Mouse (Mus musculus) adipocyte (in vitro differentiated cells): Measurements from ENCODE around the gene Gk5.
"Not testable (repeated sequence)": the region's sequence is repeated elsewhere in the genome, so short reads cannot be mapped to it uniquely, and the experiment has no call there.

Experiments
- DNase-seq: peaks from one replicate; pipeline ENCODE4 v3.0.0-alpha.2; 2016; ENCODE audit warnings: low spot score

The Gk5 gene

DNA sequence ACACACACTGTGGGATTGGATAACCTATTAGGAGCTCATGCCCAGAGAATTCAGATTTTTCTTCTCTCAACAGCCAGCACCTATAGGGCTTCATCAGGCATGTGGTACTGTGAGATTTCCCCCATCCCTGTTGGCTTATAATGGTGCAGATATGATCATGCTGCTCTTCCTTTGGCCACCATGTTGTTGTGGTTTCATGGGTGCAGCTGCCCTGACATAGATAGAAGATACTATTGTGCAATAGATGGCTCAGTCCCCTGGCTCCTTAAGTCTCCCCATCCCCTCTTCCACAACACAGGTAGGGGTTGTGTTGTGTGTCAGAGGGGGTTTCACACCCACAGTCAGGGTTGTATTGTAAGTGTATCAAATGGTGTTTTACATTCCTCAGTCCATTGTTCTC, 25.7 kb downstream of the Gk5 start:
- DNase-seq = no peak

DNA sequence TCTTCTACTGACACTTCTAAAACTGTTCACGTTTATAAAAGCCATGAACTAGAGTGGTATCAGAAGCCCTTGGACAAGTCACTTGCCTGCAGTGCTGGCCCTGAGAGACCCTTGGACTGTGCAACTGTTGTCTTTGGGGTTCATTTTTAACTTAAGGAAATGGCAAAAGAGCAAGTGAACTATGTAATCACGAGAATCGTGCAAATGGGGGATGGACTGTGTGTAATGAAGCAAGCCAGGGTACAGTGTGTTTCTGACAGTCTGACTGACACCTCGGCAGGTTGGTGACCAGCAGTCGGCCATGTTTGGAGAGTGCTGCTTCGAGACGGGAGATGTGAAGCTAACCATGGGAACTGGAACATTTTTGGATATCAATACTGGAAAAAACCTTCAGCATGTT, 33.6 kb downstream of the Gk5 start:
- DNase-seq = no peak

DNA sequence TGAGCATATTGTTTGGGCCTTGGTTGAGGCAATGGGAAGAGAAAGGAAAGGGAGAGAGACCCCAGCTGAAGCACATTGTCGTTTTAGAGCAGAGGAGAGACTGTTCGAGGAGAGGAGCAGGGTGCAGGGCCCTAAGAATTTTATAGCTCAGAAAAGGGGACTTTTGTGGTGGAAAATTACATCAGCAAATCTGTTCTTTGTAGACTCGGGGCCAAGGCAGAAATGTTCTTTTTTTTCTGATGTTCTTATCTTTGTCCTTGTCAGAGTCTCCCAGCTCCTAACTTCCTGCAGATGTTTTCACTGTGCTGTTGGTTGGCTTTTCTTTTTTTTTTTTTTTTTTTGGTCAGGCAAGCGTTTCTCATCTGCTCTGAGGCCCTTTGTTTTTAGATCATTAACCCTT, 39.3 kb downstream of the Gk5 start:
- no peak for DNase-seq

DNA sequence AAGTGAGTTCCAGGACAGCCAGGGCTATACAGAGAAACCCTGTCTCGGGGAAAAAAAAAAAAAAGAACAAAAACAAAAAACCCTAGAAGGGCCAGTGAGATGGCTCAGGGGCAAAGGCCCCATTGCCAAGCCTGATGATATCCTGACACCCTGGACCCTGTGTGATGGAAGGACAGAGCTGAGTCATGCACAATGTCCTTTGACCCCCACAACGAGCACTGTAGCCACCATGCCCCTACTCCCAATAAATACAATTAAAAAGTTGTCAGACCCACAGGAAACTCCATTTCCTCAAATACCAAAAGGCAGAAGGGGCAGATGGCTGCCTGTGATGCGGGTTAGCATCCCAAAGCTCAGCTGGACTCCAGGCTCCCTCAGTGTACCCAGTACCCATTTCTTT, 39.9 kb downstream of the Gk5 start:
- no peak for DNase-seq

DNA sequence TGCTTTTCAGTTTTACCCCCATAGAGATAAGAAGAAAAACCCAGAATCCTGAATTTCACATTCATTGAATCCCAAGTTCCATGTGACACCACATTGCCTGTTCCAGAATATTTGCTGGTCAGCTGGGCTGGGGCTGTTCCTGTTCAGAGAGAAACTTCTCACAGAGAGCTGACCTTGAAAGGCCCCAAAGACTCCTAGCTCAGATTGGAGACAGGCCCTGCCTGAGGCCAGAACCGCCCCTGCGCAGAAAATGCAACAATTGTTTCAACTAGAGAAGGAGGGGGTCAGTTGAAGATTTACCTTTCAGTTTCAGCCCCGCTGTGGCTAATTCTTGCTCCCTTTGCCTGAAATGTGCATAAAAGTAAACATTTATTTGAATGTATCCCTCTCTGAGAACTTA, 41.6 kb downstream of the Gk5 start:
- DNase-seq = no peak

DNA sequence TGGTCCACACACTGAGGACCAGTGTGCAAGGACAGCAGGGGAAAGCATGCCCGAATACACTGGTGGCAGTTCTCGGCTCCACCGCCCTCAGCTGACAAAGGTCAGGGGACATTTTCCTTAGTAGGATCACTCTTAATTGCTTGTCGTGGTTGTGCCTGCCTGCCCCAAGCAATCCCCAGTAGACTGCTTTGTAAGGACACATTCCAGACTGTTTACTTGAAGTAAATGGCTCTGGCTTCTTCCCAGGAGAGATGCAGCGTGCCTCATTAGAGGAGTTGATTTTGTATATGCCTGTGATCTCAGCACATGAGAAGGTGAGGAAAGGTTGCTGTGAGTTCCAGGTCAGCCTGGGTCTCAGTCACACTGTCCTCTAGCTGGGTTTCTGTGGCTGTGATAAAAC, 43.3 kb downstream of the Gk5 start:
- DNase-seq = no peak

DNA sequence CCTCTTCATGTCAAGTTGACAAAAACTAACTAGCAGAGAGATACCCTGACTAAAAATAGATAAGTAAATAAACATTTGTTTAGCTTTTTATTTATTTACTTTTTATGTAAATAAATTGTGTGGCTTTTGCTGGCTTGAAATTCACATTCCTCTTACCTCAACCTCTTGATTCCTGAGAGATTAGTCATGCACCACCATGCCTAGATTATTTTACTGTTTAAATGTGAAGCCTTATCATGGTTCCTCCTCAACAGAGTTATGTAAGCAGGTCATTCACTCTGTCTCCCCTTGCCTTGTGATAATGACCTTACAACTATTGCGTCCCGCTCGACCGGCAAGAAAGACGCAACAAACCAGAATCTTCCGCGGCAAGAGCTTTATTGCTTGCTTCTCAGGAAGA, 44.3 kb downstream of the Gk5 start:
- no peak for DNase-seq

DNA sequence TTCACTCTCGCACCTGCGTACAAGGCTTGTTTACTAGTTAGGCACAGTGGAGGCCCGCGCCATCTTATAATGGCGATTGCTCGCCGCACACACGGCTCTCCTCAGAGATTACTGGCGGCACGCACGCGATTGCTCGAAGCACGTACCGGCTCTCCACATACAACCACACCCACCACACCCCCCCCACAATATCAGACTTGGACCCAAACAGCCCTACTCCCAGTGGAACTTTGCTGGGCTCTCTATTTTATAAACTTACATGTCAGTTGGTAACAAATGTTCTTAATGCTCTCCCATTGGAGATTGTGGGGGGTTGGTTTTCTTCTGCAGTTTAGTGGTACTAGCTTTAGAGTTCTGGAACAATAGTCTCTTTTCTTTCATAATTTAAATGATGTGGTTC, 44.8 kb downstream of the Gk5 start:
- DNase-seq = not testable (repeated sequence)

DNA sequence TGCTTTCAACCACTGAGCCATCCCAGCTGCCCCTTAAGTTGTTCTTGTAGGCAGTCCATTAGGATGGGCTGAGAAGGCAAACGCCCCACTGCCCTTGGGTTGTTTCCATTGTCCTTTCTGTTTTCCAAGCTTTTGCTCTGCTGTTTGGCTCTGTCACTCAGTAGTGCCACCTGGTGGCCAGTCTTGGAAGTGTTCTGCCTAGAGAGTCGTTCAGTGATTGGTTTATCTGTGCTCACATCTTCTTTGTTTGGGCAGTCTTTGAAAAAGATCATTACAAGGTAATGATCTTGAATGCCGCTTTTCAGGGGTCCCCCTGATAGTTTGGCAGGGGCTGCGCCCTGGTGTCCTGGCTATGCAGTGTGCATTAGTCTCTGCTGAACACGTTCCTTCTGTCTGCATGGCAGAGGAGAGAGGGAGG, 48.0 kb downstream of the Gk5 start:
- peak; percentile 71 for DNase-seq

DNA sequence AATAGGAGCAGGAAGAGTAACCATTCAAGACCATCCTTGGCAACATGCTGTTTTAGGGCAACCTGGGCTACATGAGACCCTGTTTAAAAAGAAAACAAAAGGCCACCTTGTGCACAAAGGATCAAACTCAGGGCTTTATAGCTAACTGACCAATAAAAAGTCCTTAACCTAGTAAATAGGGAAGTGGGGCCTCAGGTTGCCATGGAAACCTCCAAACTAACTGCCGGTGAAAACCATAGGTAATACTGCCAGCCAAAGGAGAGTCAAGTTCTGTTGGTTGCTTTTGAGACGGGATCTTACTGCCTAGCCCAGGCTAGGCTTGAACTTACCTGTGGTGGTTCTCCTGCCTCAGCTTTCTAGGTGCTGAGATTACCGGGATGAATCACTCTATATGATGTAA, 51.4 kb downstream of the Gk5 start:
- DNase-seq = no peak

DNA sequence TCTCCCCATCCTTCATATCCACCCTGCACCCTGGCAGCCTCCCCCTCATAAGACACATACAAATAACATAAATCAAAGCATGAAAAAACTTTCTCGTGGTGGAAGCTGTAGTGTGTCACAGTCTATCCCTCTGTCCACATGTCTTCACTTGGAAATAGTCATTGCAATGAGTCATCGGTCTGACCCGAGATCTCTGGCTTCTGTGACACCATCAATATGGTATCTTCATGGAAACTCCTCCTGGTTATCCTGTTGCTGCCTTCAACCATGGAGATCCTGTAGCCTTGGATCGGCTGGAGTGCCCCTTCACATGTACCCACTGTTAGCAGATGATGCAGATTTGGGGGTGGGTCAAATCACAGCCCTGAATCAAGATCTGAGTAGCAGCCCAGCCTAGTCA, 65.7 kb downstream of the Gk5 start:
- no peak for DNase-seq

DNA sequence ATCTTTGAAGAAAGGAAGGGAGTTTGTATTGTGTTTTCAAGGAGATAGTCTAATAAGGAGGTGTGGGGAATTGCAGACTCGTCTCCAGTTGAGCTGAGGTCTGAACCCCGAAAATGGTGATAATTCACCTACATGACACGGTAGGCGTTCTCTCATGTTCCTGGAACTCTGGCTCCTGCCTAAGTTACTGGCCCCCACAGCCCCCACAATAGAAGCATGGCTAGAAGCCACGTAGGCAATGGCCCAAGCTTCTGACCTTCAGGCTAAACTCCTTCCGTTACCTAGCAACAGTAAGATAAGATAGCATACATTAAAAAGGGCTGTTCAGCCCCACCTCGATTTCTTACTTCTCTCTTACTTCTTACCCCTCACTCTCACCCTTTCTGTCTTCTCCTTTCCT, 67.5 kb downstream of the Gk5 start:
- no peak for DNase-seq

DNA sequence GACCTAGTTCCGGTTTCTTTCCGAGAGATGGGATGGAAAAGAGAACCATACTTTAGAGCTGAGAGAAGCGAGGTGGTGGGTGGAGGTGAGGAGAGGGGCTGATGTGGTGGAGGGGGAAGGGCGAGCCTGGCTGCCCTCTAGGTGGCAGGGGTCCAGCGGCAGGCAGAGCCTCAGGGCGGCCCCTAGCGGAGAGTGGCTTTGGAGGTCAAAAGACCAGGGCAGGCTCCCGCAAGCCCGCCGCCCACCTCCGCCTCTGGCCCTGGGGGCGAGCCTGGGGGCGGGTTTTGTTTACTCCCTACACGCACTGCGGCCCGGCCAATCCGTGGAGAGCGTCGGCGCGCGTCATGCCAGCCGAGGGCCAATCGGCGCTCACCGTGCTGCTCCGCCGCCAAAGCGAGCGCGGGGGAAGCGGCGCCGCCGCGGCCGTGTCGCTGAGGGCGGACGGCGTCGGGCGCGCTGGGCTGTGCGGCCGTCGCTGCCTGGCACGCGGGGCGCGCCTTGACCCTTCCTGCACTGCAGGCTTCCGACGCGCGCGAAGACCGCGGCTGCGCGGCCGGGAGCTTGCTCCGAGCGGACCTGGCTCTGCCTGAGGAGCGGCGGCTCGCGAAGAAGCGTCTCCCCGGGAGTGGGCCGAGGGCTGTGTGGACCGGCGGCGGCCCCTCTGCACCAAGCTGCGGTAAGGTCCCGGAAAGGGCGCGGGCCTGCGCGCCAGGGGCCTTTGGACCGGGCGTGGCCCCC, 76.9 kb downstream of the Gk5 start, which contains the start of gene Tfdp2:
Gene Tfdp2 (plus strand): TSS at position 391 of the 738 bp plus-strand sequence.
- DNase-seq = peak; percentile 81

DNA sequence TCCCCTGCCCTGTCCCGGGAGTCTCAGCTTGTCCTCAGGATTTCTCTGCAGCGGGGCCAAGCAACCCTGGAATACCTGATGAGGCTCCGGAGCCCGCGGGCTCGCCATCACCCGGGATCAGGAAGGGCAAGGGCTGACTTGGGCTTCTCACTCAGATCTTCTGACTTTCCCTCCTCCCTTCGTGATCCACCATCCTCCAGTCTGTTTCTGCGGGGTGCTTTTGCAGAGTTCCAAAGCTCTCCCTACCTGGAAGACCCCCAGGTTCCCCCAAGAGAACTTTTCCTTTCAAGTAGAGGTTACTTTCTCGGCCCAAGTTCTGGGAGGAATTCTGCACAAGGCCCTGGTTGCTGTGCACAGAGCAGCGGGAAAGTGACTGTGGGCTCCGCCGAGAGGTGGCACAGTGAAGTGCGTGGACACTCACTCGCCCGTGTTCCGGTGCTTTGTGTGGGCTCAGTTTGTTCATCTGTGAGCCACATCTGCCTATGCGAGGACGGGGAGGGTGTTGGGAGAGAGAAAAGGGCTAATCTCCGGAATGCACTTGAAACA, 77.5 kb downstream of the Gk5 start:
- DNase-seq = peak; percentile 52

DNA sequence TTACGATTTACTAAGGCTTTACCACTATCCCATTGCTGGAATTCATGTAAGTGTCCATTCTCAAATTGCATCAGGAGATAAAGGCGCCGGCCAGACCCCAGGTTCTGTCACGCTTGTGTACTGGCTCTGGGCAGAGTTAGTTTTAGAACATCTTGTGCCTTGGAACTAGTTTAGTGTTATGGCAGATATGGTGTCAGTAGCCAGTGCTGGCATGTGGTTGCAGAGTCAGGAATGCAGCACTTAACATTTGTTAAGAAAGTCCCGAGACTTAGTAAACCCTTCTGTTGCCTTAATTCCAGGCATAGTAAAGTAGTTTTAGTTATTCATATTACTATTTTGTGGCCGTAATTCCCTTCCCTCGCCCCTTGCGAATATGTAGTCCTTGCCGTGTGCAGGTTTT, 78.6 kb downstream of the Gk5 start:
- DNase-seq = no peak

DNA sequence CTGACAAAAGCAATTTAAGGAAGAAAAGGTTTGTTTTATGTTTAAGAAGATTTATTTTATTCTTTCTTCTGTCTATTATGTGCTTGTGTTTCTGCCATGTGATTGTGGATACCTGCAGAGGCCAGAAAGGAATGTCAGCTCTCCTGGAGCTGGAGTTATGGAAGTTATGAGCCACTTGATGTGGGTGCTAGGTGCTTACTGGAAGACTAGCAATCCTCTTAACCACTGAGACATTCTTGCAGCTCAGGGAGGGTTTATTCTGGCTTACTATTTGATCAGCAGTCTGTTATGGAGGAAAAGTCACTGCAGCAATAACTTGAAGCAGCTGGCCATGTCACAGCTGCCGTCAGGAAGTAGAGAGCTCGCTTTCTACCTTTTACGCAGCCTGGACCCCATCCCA, 84.5 kb downstream of the Gk5 start:
- DNase-seq = no peak

DNA sequence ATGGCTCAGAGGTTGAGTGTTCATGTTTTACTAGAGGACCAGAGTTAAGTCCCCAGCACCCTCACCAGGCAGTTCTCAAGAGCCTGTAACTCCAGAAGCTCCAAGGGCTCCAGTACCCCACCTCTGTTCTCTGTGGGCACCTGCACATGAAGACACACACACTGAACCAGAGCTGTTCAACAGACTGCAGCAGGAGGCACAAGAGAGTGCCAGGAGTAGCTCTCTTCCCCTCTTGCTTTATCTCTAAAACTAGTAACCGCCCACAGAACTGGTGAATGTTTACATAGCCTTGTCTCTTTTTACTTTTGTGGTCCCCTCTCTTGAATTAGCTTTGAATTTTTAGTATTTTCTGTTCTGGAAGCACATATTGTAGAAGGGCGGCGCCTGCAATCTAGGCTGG, 88.3 kb downstream of the Gk5 start:
- no peak for DNase-seq

DNA sequence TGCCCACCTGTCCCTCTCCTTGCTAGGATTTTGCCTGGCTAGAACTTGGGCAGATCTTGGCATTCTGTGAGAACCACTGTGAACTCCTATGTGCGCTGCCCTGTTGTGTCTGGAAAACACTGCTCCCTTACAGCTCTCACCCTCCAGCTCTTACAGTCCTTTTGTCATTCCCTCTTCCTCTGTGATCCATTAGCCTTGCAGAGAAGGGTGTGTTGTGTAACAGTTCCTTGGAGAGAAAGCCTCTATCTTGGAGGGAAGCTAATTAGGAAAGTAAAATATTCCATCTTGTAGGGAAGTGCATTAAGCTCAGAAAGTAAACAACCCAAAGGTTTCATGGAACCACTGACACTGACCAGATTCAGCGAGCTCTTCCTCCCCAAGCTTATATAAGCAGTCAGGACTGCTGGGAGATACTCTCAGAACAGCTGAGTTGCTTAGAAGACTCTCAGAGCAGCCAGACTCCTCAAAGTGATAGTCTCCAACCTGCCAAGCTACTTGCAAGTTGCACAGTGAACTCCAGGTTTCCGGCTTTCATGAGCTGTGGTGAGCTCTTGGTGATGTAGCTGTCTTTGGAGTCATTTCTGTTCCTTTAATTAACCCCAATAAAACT, 94.0 kb downstream of the Gk5 start:
- no peak for DNase-seq

DNA sequence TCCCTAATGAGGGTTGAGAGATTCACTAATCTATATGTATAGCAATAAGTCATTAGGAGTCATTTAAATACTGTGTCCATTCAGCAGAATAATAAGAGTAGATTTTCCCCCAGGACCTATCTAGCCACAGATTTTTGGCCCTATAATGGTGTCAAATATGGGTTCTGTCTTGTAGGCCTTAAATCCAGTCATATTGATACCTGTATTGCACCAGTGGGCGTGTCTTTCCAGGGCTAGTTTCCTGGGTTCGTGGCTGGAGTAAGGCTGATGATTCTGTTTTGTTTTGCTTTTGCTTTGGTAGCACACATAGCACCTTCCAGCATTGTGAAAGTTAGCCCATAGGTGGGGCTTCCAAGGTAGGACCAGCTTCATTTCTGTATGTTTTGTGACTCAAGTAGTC, 95.0 kb downstream of the Gk5 start:
- DNase-seq = no peak

DNA sequence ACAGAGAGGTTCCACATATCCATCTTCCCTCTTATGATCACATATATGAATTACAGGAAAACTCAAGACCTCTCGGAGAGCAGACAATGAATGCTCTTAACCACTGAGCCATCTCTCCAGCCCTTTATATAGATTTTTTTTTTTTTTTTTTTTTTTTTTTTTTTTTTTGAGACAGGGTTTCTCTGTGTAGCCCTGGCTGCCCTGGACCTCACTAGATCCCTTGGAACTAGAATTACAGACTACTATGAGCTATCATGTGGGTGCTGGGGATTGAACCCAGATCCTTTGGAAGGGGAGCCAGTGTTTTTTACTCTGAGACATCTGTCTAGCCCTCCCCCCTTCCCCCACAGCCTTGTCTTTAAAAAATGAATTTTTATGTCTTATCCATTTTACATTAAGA, 98.1 kb downstream of the Gk5 start:
- DNase-seq = no peak

DNA sequence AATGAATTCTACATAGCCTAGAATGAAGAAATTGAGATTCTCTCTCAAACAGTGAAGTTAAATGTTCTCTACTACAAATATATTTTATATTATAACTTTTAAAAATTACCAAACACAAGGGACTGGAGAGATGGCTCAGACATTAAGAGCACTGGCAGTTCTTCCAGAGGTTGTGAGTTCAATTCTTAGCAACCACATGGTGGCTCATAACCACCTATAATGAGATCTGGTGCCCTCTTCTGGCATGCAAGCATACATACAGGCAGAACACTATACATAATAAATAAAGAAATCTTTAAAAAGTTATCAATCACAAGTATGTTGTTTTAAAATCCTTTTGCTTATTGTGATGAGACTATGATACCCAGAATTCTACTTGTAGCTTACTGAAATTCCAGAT, 98.6 kb downstream of the Gk5 start:
- no peak for DNase-seq

DNA sequence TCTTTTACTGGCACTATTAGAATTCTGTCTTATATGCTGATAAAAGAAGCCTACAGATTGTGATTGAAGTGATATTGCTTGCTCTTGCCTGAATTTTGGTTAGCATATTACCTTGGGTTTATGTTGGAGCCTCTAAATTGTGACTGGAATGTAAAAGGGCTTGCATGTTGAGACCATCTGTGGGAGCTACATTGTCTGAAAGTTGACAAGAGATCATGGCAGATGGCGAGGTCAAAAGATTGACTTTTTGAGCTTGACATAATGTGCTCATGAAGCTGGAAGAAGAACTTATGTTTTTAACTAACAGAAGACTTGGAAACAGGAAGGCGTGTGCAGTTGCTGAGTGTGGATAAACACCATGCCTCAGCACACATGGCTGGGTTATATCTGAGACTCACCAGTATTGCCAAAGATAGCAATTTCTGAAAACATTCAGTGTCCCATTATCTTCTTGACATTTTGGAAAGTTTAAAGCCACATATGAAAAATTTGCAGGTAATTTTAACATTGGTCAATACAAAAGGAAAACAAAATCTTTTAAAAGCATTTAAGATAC, 100.0 kb downstream of the Gk5 start:
- no peak for DNase-seq

DNA sequence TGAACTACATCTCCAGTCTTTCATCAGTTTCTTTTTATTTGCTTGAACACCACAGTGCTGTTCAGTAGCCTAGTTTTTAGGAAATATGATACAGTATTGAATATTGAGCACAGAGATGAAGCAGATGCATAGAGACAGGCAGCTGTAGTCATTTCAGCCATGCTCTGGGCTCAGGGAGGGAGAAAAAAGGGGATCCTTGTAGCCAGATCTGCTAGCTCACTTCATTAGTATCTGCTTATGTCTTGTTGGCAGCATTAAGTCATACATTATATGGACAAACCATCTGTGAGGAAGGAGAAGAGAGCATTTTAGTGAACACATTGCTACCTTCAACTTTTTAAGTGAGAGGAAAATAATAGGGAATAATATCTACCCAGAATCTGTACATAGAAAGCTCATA, 101.3 kb downstream of the Gk5 start:
- no peak for DNase-seq

DNA sequence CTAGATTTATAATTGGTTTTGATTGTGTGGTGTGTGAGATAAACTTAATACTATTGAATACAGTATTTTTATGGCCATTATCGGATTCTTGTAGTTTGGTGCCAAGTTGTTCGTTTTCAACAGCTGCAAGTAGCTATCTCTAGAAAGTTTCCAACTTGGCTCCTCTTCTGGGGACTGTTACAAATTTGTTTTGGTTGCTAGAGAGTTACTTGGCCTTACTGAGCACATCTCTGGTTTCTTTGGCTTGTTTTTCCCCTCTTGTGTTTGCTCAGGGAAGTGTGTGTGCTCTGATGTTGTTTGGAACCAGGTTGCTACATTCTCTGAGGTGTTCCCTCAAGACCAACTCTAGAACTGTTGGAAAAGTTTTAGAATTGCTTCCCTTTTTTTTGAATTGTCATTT, 104.1 kb downstream of the Gk5 start:
- peak; percentile 36 for DNase-seq
